18 mouse cellular contexts compared by ENCODE assay signal in the genomic region with DNA sequence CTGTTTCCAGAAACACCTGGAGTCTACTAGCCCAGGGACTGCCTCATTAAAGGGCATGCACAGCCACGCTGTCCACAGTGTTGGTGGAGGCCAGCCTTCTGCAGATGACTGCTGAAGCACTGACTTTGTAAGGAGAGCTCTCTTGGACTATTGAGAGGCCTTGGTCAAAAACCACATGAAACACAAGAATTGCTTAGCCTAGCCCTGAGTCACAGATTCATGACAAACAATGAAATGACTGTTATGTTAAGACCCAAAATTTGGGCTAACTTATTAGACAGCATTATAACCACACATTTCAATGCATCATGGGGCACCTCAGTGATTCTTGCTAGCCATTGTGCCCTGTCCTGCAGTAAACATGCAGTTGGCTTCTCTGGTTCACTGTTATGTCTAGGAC.
"Had no signal": no experiment of that assay in that cellular context is flagged by ENCODE, and none has a peak within 500 bp of the region (broad histone marks: within the 10 kb centered on the region; RNA-seq: fewer than 3 reads in every experiment).

No protein-coding gene starts in this region.

- H3K4me3 ChIP-seq: liver, embryonic 15.5 days; lung, embryonic 15.5 days; megakaryocyte, embryonic 14.5 days; midbrain, embryonic 13.5 days; midbrain, embryonic 15.5 days; neural tube, embryonic 13.5 days; neural tube, embryonic 15.5 days; stomach, embryonic 15.5 days had no signal

- H3K27me3 ChIP-seq: liver, embryonic 15.5 days; megakaryocyte, embryonic 14.5 days; midbrain, embryonic 13.5 days; midbrain, embryonic 15.5 days; neural tube, embryonic 13.5 days; neural tube, embryonic 15.5 days; stomach, embryonic 15.5 days had no signal

- H3K36me3 ChIP-seq: liver, embryonic 15.5 days; lung, embryonic 15.5 days; midbrain, embryonic 13.5 days; midbrain, embryonic 15.5 days; neural tube, embryonic 13.5 days; neural tube, embryonic 15.5 days; stomach, embryonic 15.5 days had no signal

- H3K4me2 ChIP-seq: liver, embryonic 15.5 days; lung, embryonic 15.5 days; midbrain, embryonic 11.5 days; midbrain, embryonic 13.5 days; midbrain, embryonic 15.5 days; neural tube, embryonic 13.5 days; neural tube, embryonic 15.5 days; stomach, embryonic 15.5 days had no signal

- DNase-seq: liver, postnatal 0 days; lung, adult 2 months; lung, postnatal 14 days; lung, postnatal 36 days; right cerebral cortex, postnatal 25 days; right cerebral cortex, postnatal 4 days; thymus, adult 2 months; thymus, postnatal 25 days; thymus, postnatal 4 days had no signal
